Mouse (Mus musculus) heart, postnatal 10 days (tissue): ENCODE data around the gene Nfic. TPM values are rescaled to one million over a fixed set of nuclear protein-coding genes. Genes with fewer than 3 reads are reported as not detected.
"Not testable (repeated sequence)": the region's sequence is repeated elsewhere in the genome, so short reads cannot be mapped to it uniquely, and the experiment has no call there.

Experiments used
- DNase-seq, 2 experiments: peaks; one replicate each; pipeline ENCODE4 v3.0.0; 2021
- intact Hi-C: fragments of 180-260 bp; cut with DNase I; formaldehyde crosslinking; loops from one replicate; pipeline ENCODE4 v1.15.1; 2025
- total RNA-seq, 2 experiments: library from RNA; stranded (reverse); gene quantifications; 2 replicates each; pipeline ENCODE4 v1.2.3; 2021

Gene Nfic
- total RNA-seq, 2 experiments from 2014 or later: 139 to 163 TPM

DNA sequence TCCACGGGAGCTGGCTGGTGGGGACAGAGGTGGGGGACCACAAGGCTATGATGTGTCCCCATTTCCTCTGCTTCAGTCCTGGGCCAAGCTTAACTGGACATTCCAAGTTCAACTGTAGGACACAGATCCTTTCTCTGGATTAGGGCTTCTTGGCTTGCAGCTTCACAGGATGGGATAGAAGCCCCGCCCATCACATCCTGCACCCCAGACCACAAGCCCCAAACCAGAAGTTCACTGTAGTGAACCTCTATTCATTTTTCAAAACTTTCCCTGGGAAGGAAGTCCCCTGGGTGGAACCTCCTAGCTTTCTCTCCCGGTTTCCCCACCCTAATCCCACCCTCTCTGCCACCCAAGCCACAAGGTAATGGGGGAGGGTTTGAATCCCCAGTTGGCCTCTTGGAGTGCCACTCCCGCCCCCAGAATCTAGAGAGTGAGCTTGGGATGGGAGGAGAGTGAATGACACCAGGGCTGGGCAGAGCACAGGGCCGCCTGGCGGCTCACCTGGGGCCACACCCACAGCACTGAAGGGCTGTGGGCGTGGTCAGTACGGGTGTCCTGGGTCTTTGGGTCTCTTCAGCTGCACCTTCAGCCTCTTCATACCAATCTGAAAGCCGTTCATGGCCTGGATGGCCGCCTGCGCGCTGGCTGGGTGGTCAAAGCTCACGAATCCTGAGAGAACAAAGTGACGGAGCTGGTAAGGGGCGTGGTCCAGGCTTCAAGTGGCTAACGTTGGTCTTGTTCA, 6.4 kb upstream of the Nfic start:
- no peak for DNase-seq
- intact Hi-C loops: no loop called here

- DNase-seq: no peak
- intact Hi-C loops: no loop called here
Observed at GRCm38 (mm10) chr10:81460951-81461350, 5.5 kb upstream of the Nfic start.

- DNase-seq: no peak
- intact Hi-C loops: no loop called here
Observed at GRCm38 (mm10) chr10:81460471-81460870, 5.0 kb upstream of the Nfic start.

GRCm38 (mm10) chr10:81459399-81459798, 4.0 kb upstream of the Nfic start:
- DNase-seq: no peak
- intact Hi-C loops: no loop called here

GRCm38 (mm10) chr10:81458267-81458666, 2.8 kb upstream of the Nfic start:
- DNase-seq: no peak
- intact Hi-C loops: no loop called here

DNA sequence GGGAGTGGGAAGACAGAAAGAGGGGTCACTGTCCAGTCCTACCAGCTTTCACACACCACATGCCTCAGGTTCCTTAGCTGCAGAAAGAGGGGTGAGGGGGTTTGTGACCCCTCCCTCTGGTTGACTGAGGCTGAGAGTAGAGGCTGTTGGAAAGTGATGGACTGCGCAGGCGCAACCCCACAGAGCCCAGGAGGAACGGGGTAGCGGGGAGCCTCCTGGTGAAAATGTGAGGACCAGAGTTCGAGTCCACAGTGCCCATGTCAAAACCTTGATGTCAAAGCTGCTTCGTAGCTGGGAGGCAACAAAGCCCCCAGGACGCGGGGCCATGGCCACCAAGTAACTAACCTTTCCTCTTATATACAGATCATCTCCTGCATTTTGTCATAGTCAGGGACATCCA, 2.2 kb upstream of the Nfic start:
- intact Hi-C loops: no loop called here
- no peak for DNase-seq

GRCm38 (mm10) chr10:81456983-81457563, 1.6 kb upstream of the Nfic start:
- no peak for DNase-seq
- intact Hi-C loops: no loop called here

DNA sequence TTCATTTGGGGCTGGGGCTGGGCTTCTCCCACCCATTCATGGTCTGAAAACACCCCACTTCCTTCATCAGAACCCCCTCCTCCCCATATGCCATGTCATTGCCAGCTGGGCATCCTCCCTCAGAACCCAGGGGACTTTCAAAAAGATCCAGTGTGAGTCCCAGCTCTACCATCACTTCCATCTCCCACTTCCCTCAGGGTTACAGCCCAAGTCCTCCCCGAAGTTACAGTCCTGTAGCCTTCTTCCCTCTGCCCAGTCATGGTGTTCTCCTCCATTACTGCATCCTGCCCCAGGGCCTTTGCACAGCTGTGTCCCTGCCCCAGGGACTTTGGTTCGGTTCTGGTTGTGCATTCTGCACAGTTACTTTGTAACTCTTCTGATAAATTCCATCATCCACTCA, 1.3 kb downstream of the Nfic start:
- no peak for DNase-seq
- intact Hi-C loops: no loop called here

DNA sequence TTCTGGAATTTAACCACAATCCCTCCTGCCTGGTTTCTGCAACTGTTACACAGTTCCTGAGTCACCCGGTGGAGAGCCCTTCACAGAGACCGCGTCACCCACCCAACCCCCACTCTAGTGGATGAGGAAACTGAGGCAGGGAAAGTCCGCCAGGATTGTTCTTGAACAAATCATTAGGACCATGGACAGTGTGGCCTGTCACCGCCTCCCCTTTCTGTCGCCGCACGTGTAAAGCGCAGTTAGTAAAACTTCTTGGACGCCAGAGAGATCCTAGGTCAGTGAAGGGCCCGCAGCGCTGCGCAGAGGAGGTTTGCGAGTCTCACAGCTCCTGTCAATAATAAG, 2.5 kb downstream of the Nfic start:
- DNase-seq: no peak
- intact Hi-C loops: no loop called here

GRCm38 (mm10) chr10:81452237-81452946, 3.0 kb downstream of the Nfic start:
- intact Hi-C loops: no loop called here
- no peak for DNase-seq

GRCm38 (mm10) chr10:81451365-81451745, 4.1 kb downstream of the Nfic start:
- intact Hi-C loops: loop anchor here (2.0 kb wide), 1 partner anchor 163 kb away; no protein-coding TSS in a partner anchor
- no peak for DNase-seq

- intact Hi-C loops: loop anchor here (1.0 to 2.0 kb wide), 2 partner anchors 62 to 162 kb away; partner anchors contain the start of gene Gm48552
- no peak for DNase-seq
Observed at GRCm38 (mm10) chr10:81450641-81451364, 4.6 kb downstream of the Nfic start.

- peak; percentile 86 to 92 for DNase-seq
- intact Hi-C loops: loop anchor here (1.0 to 2.0 kb wide), 2 partner anchors 61 to 161 kb away; partner anchors contain the start of gene Gm48552
Observed at GRCm38 (mm10) chr10:81450140-81450539, 5.3 kb downstream of the Nfic start.

- intact Hi-C loops: loop anchor here (5.0 kb wide), 1 partner anchor 248 kb away; no protein-coding TSS in a partner anchor
Observed at GRCm38 (mm10) chr10:81445516-81445915, 9.9 kb downstream of the Nfic start.

GRCm38 (mm10) chr10:81441019-81441418, 14.4 kb downstream of the Nfic start:
- DNase-seq: peak; percentile 10 to 15
- intact Hi-C loops: loop anchor here (2.0 kb wide), 1 partner anchor 46 kb away; no protein-coding TSS in a partner anchor

More at GRCm38 (mm10) chr10:81445516-81445915, 9.9 kb downstream of the Nfic start:
- DNase-seq: not testable (repeated sequence)

DNA sequence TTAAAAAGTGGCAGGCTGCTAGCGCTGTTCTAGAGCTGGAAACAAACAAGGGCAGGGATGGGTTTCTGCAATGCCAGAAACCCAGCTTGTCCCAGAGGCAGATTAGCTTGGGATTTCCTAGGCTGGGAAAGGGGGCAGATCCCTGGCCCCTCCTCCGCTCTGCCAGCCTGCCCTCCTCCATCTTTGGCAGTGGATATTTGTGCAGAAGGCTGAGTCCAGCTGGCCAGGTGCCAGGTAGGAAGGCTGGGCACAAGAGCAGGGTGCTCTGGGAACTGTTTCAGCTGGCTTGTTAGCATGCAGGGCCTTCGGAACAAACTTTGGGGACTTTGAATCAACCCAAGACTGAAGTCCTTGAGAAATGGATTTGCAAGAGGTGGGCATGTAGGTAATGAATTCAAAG, 20.0 kb downstream of the Nfic start:
- peak; percentile 88 to 89 for DNase-seq
- intact Hi-C loops: no loop called here

DNA sequence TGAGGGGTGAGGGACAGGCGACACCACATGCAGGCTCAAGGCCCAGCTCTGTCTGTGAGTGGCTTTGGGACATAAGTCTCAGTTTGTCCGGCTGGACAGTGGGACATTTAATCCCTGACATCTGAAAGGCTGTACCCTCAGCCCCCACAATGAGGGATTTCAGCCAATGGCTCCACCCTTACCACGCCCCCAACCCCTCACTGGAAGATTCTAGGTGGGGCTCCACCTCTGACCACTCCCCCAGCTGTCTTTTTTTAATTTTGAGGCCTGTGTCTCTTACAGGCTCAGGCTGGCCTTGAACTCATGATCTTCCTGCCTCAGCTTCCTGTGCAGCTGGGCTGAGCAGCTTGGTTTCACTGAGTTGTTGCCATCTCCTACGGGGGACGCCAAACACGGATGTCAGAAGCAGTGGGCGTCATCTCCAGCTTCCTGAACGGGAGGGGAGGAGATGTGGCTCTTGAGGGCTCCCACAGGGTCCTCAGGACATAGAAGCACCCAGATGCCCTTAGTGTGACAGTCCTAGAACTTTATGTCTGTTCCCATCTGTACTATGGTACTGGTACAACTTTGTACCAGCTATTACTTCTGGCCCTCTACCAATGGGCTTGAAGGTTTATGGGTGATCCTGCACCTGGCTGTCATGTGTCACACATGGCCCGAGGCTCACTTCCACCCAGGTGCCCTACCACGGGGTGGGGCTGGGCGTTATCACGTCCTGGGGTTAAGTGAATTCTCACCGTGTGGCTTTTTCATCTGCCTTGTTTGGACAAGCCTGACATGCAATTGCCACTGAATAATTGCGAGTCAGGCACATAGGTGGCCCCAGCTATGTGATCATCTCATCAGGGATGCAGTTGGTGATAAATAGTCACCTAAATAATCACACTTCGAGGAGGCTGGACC, 20.8 kb downstream of the Nfic start:
- intact Hi-C loops: no loop called here
- DNase-seq: peak; percentile 19 to 32

- DNase-seq: peak; percentile 47 to 54
- intact Hi-C loops: no loop called here
Observed at GRCm38 (mm10) chr10:81433541-81434289, 21.7 kb downstream of the Nfic start.

GRCm38 (mm10) chr10:81432868-81433262, 22.6 kb downstream of the Nfic start:
- peak; percentile 96 to 97 for DNase-seq
- intact Hi-C loops: no loop called here
